Mouse (Mus musculus): Measurements from ENCODE around the gene Blzf1.
A peak's percentile ranks its signal among the peaks of the same experiment; 100 is the strongest.

Gene Blzf1

GRCm38 (mm10) chr1:164292040-164292439 is 15.2 kb downstream of the Blzf1 start:
- DNase-seq: no peak

DNA sequence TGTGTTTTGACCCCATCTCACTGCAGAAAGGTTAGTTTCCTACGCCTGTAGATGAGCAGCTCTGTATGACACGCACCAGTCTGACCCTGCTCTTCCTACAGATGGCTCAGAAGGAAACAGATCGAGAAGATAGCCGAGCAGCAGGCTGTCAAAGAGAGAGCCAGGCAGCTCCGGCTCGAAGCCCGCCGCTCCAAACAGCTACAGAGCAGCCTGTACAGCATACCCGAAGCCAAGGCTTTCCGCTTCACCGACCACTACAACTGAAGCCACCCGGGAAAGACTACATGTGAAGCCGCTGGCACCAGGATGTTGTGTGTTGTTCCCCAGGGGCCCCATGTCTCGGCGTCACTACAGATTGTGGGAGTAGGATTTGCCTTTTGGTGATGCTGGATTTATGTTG is 19.9 kb downstream of the Blzf1 start:
- DNase-seq: no peak

DNA sequence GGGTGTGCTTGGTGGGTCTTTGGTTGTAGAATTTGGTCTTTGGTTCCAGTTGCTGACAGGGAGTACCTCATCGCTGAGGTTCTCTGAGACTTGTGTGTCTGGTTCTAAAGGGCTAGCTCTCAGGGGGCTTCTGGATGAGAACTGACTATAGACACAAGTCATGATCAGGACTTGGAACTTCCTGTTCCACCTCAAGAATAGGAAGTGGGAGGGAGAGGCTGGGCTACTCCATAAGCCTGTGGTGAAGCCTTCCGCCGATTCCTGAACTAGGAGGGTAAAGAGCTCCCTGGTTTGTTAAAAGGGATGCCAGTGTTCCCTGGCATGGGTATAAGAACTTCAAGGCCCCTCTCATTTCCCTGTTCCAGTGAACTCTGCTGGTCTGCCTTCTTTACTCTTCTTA is 23.3 kb downstream of the Blzf1 start:
- no peak for DNase-seq

- DNase-seq: no peak
These were observed 28.0 kb downstream of the Blzf1 start for GRCm38 (mm10) chr1:164279332-164279731.

GRCm38 (mm10) chr1:164276552-164276951 is 30.7 kb downstream of the Blzf1 start:
- DNase-seq: peak in 1 of 2 experiments; percentile 9

DNA sequence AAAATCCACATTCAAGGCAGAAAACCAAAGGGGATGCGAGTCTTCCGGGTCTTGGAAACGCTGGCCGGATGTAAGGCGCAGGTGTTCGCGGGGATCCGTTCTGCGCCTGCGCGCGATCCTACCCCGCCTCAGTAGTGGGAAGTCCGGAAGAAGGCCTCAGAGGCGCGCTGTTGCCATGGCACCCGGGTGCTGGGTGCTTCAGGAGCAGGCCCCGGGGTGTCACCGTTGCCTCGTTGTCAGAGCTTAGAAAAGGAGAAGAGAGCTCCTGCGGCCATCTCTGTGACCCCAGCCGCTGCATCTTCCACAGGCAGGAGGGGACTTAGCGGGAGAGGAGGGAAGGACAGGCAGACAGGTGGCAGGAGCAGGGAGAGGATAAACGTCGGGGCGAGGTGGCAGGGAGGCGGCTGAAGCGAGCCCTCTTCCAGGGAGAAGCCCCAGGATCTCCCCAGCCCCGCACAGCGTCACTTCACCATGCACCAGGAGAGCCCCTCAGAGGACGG is 31.8 kb downstream of the Blzf1 start, which contains the start of gene Ccdc181:
Ccdc181 (plus strand) TSS at position 131 of the 500 bp plus-strand sequence.
- peak; percentile 95 to 97 for DNase-seq

DNA sequence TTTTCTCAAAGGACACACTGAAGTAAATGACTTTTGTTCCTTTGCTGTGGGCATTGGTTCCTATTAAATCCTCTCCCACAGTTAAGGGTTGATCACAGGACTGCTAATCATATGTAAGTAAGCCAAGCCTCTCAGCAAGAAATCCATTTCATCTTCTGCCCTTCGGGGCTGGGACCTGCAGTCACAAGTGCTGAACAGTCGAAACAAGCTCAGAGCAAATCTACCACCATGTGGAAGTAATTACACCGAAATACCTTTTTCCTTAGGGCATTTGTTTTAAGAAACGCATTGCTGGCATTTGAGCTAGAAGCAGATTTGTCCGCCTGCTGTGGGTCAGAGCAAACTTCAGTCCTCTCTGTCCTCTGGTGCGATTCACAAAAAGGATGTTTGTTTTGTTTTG is 33.6 kb downstream of the Blzf1 start:
- DNase-seq: no peak

GRCm38 (mm10) chr1:164270941-164271340 is 36.3 kb downstream of the Blzf1 start:
- no peak for DNase-seq

DNA sequence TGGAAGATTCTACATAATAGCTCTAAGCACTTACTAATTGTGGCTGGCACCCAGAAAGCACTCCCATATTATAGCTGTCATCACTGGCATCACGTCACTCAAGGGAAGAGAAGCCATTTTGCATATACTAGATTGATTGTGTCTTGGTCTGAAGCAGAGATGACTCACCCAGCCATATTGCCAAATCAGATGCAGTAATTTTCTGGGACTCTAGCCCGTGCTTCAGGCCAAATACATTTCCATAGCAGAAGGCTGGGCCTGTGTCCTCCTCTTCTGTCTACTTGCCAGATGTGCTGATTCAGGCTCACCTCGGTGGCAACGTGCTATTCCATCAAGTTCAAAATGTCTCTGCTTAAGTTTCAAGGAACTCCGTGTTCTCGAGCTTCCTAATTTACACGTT is 45.7 kb downstream of the Blzf1 start:
- DNase-seq: peak; percentile 17 to 32

- DNase-seq: no peak
These were observed 46.9 kb downstream of the Blzf1 start for GRCm38 (mm10) chr1:164260171-164261028.

- DNase-seq: no peak
These were observed 52.5 kb downstream of the Blzf1 start for GRCm38 (mm10) chr1:164254836-164255235.

DNA sequence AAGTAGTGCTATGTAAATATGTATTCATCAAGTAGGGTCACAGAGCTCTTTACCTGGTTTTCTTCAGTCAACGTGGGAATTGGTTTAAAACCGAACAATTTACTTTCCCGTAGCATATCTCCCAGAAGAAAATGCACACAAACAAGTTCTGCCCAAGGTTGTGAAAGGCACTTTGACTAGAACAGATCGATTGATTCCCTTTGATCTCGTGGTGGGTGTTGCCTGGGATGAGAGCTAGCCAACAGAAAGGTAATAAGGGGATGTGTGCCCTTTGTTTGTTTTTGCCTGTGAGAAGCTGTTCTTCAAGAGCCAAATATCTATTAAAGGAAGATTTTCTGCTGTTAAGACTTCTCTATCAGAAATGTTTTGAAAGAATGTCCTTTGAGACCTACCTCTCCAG is 54.7 kb downstream of the Blzf1 start:
- no peak for DNase-seq

DNA sequence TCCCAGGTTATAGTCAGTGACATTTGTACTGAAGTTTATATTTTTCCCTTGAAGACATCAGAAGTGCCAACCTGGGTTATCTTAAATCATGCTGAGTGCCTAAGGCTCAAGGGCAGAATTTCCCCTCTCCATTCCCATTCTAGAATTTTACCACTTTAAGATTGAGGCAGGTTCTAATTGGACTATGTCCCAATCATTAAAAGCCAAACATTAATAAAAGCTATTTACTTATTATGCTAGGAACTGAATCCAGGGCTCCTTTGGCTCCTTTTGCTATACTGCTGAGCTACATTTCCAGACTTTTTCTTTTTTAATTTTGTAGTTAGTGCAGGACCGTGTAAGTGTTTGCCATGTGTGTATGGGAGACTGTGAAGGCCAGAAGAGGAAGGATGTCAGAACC is 55.9 kb downstream of the Blzf1 start:
- DNase-seq: no peak

GRCm38 (mm10) chr1:164250391-164251150 is 56.7 kb downstream of the Blzf1 start:
- no peak for DNase-seq

- DNase-seq: no peak
These were observed 58.0 kb downstream of the Blzf1 start for GRCm38 (mm10) chr1:164249332-164249711.

GRCm38 (mm10) chr1:164248465-164249331 is 58.6 kb downstream of the Blzf1 start, which contains the start of gene Slc19a2:
Gene Slc19a2 (plus strand): TSS chr1:164249046.
- DNase-seq: peak; percentile 96 to 97

GRCm38 (mm10) chr1:164247971-164248370 is 59.3 kb downstream of the Blzf1 start:
- peak in 1 of 2 experiments; percentile 8 for DNase-seq

DNA sequence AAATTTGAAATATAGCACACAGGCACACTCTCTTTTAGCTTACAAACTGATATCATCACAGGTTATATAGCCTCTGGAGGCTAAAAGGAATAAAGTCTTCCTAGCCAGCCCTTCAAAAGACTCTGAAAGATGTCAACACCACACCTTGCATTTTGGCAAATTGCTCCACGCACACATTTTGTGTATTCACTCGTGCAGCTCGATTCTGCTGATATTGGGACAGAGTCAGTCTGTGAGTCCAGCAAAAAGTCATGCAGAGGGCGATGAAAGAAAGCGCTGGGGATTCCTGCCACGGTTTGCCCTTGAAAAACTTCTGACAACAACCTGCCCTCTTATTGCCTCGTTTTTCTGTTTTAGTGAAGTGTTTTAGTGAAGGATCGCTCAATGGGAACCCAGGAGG is 59.8 kb downstream of the Blzf1 start:
- DNase-seq: no peak

DNA sequence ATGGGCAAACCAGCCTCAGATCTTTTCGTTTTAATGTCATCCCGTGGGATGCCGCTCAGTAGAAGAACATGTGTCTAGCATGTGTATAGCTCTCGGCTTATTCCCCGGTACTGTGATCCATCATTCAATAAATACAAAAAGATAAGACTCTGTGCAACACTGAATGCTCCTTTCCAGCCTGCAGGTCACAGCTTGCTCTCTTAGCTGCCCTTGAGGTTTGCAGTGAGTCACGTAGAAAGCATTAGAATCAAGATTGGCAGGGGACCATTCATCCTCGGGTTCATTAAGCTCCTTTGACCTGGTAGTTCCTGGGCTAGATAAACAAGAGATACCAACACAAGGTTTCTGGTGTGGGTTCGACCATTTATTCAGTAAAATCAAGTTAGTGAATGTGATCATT is 64.5 kb downstream of the Blzf1 start:
- DNase-seq: no peak

- DNase-seq: no peak
These were observed 65.8 kb downstream of the Blzf1 start for GRCm38 (mm10) chr1:164241494-164241893.
